In the genomic region with DNA sequence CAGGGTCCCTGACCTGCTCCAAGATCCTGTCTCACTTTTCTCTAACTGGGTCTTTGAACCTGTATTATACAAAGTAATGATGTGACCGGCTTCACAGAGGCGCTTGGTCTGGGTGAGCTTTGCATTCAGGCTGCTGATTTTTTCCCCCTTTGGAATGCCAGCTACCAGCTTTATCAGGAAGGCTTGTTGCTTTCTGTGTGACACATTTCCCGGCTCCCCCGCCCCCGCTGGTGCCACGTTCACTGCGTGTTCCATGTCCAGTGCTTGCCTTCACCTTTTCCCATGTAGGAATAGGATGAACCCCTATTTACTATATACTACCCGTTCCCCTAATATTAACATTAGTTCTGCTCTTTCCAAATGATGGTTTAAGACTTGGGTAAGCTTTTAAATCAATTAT, we compare ENCODE assay signal across 24 mouse cellular contexts. TPM values are rescaled to one million over a fixed set of nuclear protein-coding genes. Genes with fewer than 3 reads are reported as not detected.
DNase-seq lines count a peak whose midpoint lies in the region; ATAC-seq and TF ChIP-seq lines count a peak whose summit lies in the region.
"Had no signal": no experiment of that assay in that cellular context is flagged by ENCODE, and none has a peak within 500 bp of the region (broad histone marks: within the 10 kb centered on the region; RNA-seq: fewer than 3 reads in every experiment).

No protein-coding gene starts in this region.

- H3K36me3 ChIP-seq in heart, embryonic 10.5 days: no peaks in the 10 kb centered on the region
- no peaks in the 10 kb centered on the region for H3K36me3 ChIP-seq in heart, embryonic 11.5 days (ENCODE audit: control insufficient read depth, insufficient read depth, low read length)
- no peaks in the 10 kb centered on the region for H3K36me3 ChIP-seq in heart, postnatal 0 days (replicated peaks; ENCODE audit: control insufficient read depth, insufficient read depth, low read length)
- no peaks in the 10 kb centered on the region for H3K36me3 ChIP-seq in heart, embryonic 12.5 days
- no peaks in the 10 kb centered on the region for H3K36me3 ChIP-seq in kidney, postnatal 0 days (ENCODE audit: insufficient read depth, low read length)
- no peaks in the 10 kb centered on the region for H3K36me3 ChIP-seq in kidney, embryonic 16.5 days (ENCODE audit: insufficient read depth, low read length)
- H3K36me3 ChIP-seq in lung, postnatal 0 days (ENCODE audit: insufficient read depth, low read length): no peaks in the 10 kb centered on the region
- H3K36me3 ChIP-seq: embryonic facial prominence, embryonic 15.5 days; forebrain, embryonic 10.5 days; G1E; hindbrain, embryonic 12.5 days had no signal

- H3K4me3 ChIP-seq in heart, embryonic 10.5 days: no peak overlapping the region
- no peak overlapping the region for H3K4me3 ChIP-seq in heart, embryonic 11.5 days (ENCODE audit: low read depth, low read length)
- no peak overlapping the region for H3K4me3 ChIP-seq in heart, postnatal 0 days (ENCODE audit: low read depth, low read length)
- no peak overlapping the region for H3K4me3 ChIP-seq in heart, embryonic 12.5 days
- no peak overlapping the region for H3K4me3 ChIP-seq in kidney, postnatal 0 days (replicated peaks; ENCODE audit: low read depth, low read length)
- H3K4me3 ChIP-seq in kidney, embryonic 16.5 days (ENCODE audit: low read length): no peak overlapping the region
- H3K4me3 ChIP-seq in lung, postnatal 0 days (ENCODE audit: low read depth, low read length): no peak overlapping the region
- H3K4me3 ChIP-seq: embryonic facial prominence, embryonic 15.5 days; erythroblast, embryonic 14.5 days; forebrain, embryonic 10.5 days; gastrocnemius, adult 2 months; hindbrain, embryonic 12.5 days had no signal

- no peak for ATAC-seq in heart, embryonic 11.5 days (replicated peaks; ENCODE audit: insufficient number of reproducible peaks, low FRiP score, low TSS enrichment)
- peak; percentile 76 for ATAC-seq in heart, postnatal 0 days (ENCODE audit: insufficient read depth, low read depth)
- no peak for ATAC-seq in heart, embryonic 12.5 days (ENCODE audit: insufficient number of reproducible peaks, low FRiP score)
- no peak for ATAC-seq in kidney, postnatal 0 days (replicated peaks; ENCODE audit: low FRiP score, low read depth)
- no peak for ATAC-seq in kidney, embryonic 16.5 days (ENCODE audit: low FRiP score, low TSS enrichment)
- ATAC-seq in lung, postnatal 0 days: 0 out of 2 replicates have a peak, but pooled peaks have one; percentile 35
- ATAC-seq: CD4-positive, CD25-positive, alpha-beta regulatory T cell, adult 4 months; hindbrain, embryonic 16.5 days; inflammation-experienced regulatory T-cells, adult 6 months had no signal

- no peak for TF ChIP-seq CTCF in heart, postnatal 0 days (IDR thresholded peaks at IDR 0.05; ENCODE audit: low read depth)
- TF ChIP-seq CTCF in kidney, postnatal 0 days (IDR thresholded peaks at IDR 0.05; ENCODE audit: low read depth): no peak
- TF ChIP-seq CTCF in lung, postnatal 0 days (IDR thresholded peaks at IDR 0.05): no peak

- no peak overlapping the region for H3K9ac ChIP-seq in heart, embryonic 11.5 days (ENCODE audit: low read depth, low read length)
- no peak overlapping the region for H3K9ac ChIP-seq in heart, postnatal 0 days (replicated peaks; ENCODE audit: low read depth, low read length)
- no peak overlapping the region for H3K9ac ChIP-seq in heart, embryonic 12.5 days
- H3K9ac ChIP-seq in kidney, postnatal 0 days (ENCODE audit: low read depth, low read length): no peak overlapping the region
- no peak overlapping the region for H3K9ac ChIP-seq in kidney, embryonic 16.5 days (replicated peaks; ENCODE audit: low read length)
- no peak overlapping the region for H3K9ac ChIP-seq in lung, postnatal 0 days (replicated peaks; ENCODE audit: low read depth)
- H3K9ac ChIP-seq: embryonic facial prominence, embryonic 15.5 days; hindbrain, embryonic 12.5 days had no signal

- TF ChIP-seq EP300 in heart, postnatal 0 days (IDR thresholded peaks at IDR 0.05; ENCODE audit: low read depth): no peak
- TF ChIP-seq EP300 in lung, postnatal 0 days (IDR thresholded peaks at IDR 0.05): no peak; the same call in none of the 2 replicates

- no peak overlapping the region for H3K4me2 ChIP-seq in heart, embryonic 11.5 days
- no peak overlapping the region for H3K4me2 ChIP-seq in heart, postnatal 0 days (ENCODE audit: low read depth, low read length)
- no peak overlapping the region for H3K4me2 ChIP-seq in heart, embryonic 12.5 days
- no peak overlapping the region for H3K4me2 ChIP-seq in kidney, postnatal 0 days (ENCODE audit: low read length)
- no peak overlapping the region for H3K4me2 ChIP-seq in kidney, embryonic 16.5 days (replicated peaks; ENCODE audit: low read depth, low read length)
- H3K4me2 ChIP-seq in lung, postnatal 0 days (replicated peaks; ENCODE audit: low read depth, low read length): no peak overlapping the region
- H3K4me2 ChIP-seq: embryonic facial prominence, embryonic 15.5 days; hindbrain, embryonic 12.5 days had no signal

- H3K27me3 ChIP-seq in heart, embryonic 10.5 days (ENCODE audit: insufficient read depth, poor library complexity, severe bottlenecking): no peaks in the 10 kb centered on the region
- no peaks in the 10 kb centered on the region for H3K27me3 ChIP-seq in heart, embryonic 11.5 days (ENCODE audit: control insufficient read depth, insufficient read depth, low read length)
- no peaks in the 10 kb centered on the region for H3K27me3 ChIP-seq in heart, postnatal 0 days (ENCODE audit: control insufficient read depth, insufficient read depth, low read length)
- no peaks in the 10 kb centered on the region for H3K27me3 ChIP-seq in heart, embryonic 12.5 days (replicated peaks)
- H3K27me3 ChIP-seq in kidney, postnatal 0 days (ENCODE audit: insufficient read depth, low read length): no peaks in the 10 kb centered on the region
- no peaks in the 10 kb centered on the region for H3K27me3 ChIP-seq in kidney, embryonic 16.5 days (ENCODE audit: insufficient read depth, low read length)
- no peaks in the 10 kb centered on the region for H3K27me3 ChIP-seq in lung, postnatal 0 days (replicated peaks; ENCODE audit: insufficient read depth, low read length)
- H3K27me3 ChIP-seq: embryonic facial prominence, embryonic 15.5 days; hindbrain, embryonic 12.5 days had no signal

- H3K4me1 ChIP-seq in heart, embryonic 10.5 days: 0 out of 2 replicates have a peak, but pooled peaks cover 3% of the 10 kb centered on the region
- H3K4me1 ChIP-seq in heart, embryonic 11.5 days (ENCODE audit: control insufficient read depth, insufficient read depth, low read length): 0 out of 2 replicates have a peak, but pooled peaks cover 4% of the 10 kb centered on the region
- H3K4me1 ChIP-seq in heart, postnatal 0 days (ENCODE audit: control insufficient read depth, insufficient read depth): no peaks in the 10 kb centered on the region
- H3K4me1 ChIP-seq in heart, embryonic 12.5 days (replicated peaks): peaks cover 9% of the 10 kb centered on the region; the same call in 1 of the 2 replicates
- peaks cover 4% of the 10 kb centered on the region; the same call in 1 of the 2 replicates for H3K4me1 ChIP-seq in kidney, postnatal 0 days (replicated peaks; ENCODE audit: insufficient read depth, low read length)
- H3K4me1 ChIP-seq in kidney, embryonic 16.5 days (ENCODE audit: insufficient read depth, low read length): no peaks in the 10 kb centered on the region; the same call in 1 of the 2 replicates
- no peaks in the 10 kb centered on the region for H3K4me1 ChIP-seq in lung, postnatal 0 days (ENCODE audit: insufficient read depth, low read depth, low read length)
- H3K4me1 ChIP-seq: hindbrain, embryonic 12.5 days had no signal

- H3K9me3 ChIP-seq in heart, embryonic 10.5 days: no peaks in the 10 kb centered on the region
- H3K9me3 ChIP-seq in heart, embryonic 11.5 days (replicated peaks; ENCODE audit: control insufficient read depth, low read length): no peaks in the 10 kb centered on the region
- no peaks in the 10 kb centered on the region for H3K9me3 ChIP-seq in heart, postnatal 0 days (replicated peaks; ENCODE audit: control insufficient read depth, low read length)
- no peaks in the 10 kb centered on the region for H3K9me3 ChIP-seq in heart, embryonic 12.5 days (replicated peaks)
- no peaks in the 10 kb centered on the region for H3K9me3 ChIP-seq in kidney, postnatal 0 days (replicated peaks; ENCODE audit: low read length)
- no peaks in the 10 kb centered on the region for H3K9me3 ChIP-seq in kidney, embryonic 16.5 days (ENCODE audit: low read length)
- no peaks in the 10 kb centered on the region for H3K9me3 ChIP-seq in lung, postnatal 0 days (ENCODE audit: low read length)
- H3K9me3 ChIP-seq: embryonic facial prominence, embryonic 15.5 days; forebrain, embryonic 10.5 days; hindbrain, embryonic 12.5 days had no signal

- no peak for DNase-seq in heart, embryonic 10.5 days (ENCODE audit: low spot score)
- DNase-seq in heart, postnatal 0 days (ENCODE audit: low spot score): peak; percentile 37
- no peak for DNase-seq in kidney, postnatal 0 days (ENCODE audit: low spot score)
- DNase-seq in lung, postnatal 0 days (ENCODE audit: low spot score): peak; percentile 11
- no peak for DNase-seq in lung, postnatal 36 days
- DNase-seq: adrenal gland, adult 8-10 months; adrenal gland, postnatal 36 days; B cell, adult 2 months; embryo, embryonic 11 days; gastrocnemius, adult 2 months; gastrocnemius, postnatal 25 days had no signal

- H3K27ac ChIP-seq in heart, embryonic 10.5 days: 0 out of 2 replicates have a peak overlapping the region, but pooled peaks have one; percentile 7
- H3K27ac ChIP-seq in heart, embryonic 11.5 days (ENCODE audit: low read depth, low read length): no peak overlapping the region
- peak overlapping the region; percentile 38 for H3K27ac ChIP-seq in heart, postnatal 0 days (ENCODE audit: low read depth)
- H3K27ac ChIP-seq in heart, embryonic 12.5 days (ENCODE audit: poor library complexity, severe bottlenecking): no peak overlapping the region
- H3K27ac ChIP-seq in kidney, postnatal 0 days: peak overlapping the region; percentile 48; the same call in 1 of the 2 replicates
- no peak overlapping the region; the same call in 1 of the 2 replicates for H3K27ac ChIP-seq in kidney, embryonic 16.5 days (ENCODE audit: low read length)
- no peak overlapping the region for H3K27ac ChIP-seq in lung, postnatal 0 days (ENCODE audit: low read length)
- H3K27ac ChIP-seq: embryonic facial prominence, embryonic 15.5 days; forebrain, embryonic 10.5 days; gastrocnemius, adult 2 months; hindbrain, embryonic 12.5 days had no signal

- 66% methylated on average over 8 of the region's 8 CpGs for WGBS in heart, embryonic 10.5 days
- WGBS in heart, embryonic 11.5 days (ENCODE audit: insufficient replicate concordance): 70% methylated on average over 8 of the region's 8 CpGs
- WGBS in heart, postnatal 0 days: 42% methylated on average over 8 of the region's 8 CpGs
- WGBS in heart, embryonic 12.5 days: 67% methylated on average over 8 of the region's 8 CpGs
- WGBS in kidney, postnatal 0 days: 87% methylated on average over 8 of the region's 8 CpGs
- 89% methylated on average over 8 of the region's 8 CpGs for WGBS in kidney, embryonic 16.5 days
- 69% methylated on average over 8 of the region's 8 CpGs for WGBS in lung, postnatal 0 days

RNA-seq across cellular contexts. Expression of a gene that starts 27.4 kb away (rescaled TPM):
- 1.1 and 2.0 TPM in 2 replicates for polyA plus RNA-seq in heart, embryonic 10.5 days (2016; fragmentation: Nextera tagmentation; extraction: Ambion mirVana)
- polyA plus RNA-seq in heart, embryonic 11.5 days (2014; fragmentation: Nextera tagmentation; extraction: Ambion mirVana): 1.9 and 2.1 TPM in 2 replicates
- 3.2 and 40.5 TPM in 2 replicates for total RNA-seq in heart, postnatal 0 days (2014; rRNA removed; ENCODE audit: low replicate concordance)
- polyA plus RNA-seq in heart, postnatal 0 days (2015; fragmentation: Nextera tagmentation; extraction: Ambion mirVana): 1.7 and 2.0 TPM in 2 replicates
- polyA plus RNA-seq in heart, embryonic 12.5 days (2016; fragmentation: Nextera tagmentation; extraction: Ambion mirVana): 1.4 and 2.5 TPM in 2 replicates
- 0.73 and 1.3 TPM in 2 replicates for polyA plus RNA-seq in kidney, postnatal 0 days (2015; fragmentation: Nextera tagmentation; extraction: Ambion mirVana)
- polyA plus RNA-seq in kidney, embryonic 16.5 days (2015; fragmentation: Nextera tagmentation; extraction: Ambion mirVana): 1.6 and 2.2 TPM in 2 replicates
- 1.5 and 3.0 TPM in 2 replicates for polyA plus RNA-seq in lung, postnatal 0 days (2015; fragmentation: Nextera tagmentation; extraction: Ambion mirVana)
- total RNA-seq: common myeloid progenitor, adult 5-6 weeks; gastrocnemius, adult 2 months; granulocyte monocyte progenitor cell, adult 5-6 weeks had no signal
- polyA plus RNA-seq: CD4-positive, CD25-positive, alpha-beta regulatory T cell, adult 4 months; erythroblast, embryonic 14.5 days; G1E; inflammation-experienced regulatory T-cells, adult 6 months had no signal

Comparison
In these comparisons a context has a peak if more than half of its experiments do, and no peak if none do; other contexts are left out.
1. DNase-seq: peak in heart, postnatal 0 days (single experiment) and lung, postnatal 0 days (single experiment); none in heart, embryonic 10.5 days (single experiment), kidney, postnatal 0 days (single experiment) and lung, postnatal 36 days (single experiment).
2. H3K27ac ChIP-seq: peak in heart, embryonic 10.5 days (single experiment), heart, postnatal 0 days (single experiment) and kidney, postnatal 0 days (single experiment); none in heart, embryonic 11.5 days (single experiment), heart, embryonic 12.5 days (single experiment), kidney, embryonic 16.5 days (single experiment) and lung, postnatal 0 days (single experiment).
3. ATAC-seq: peak in heart, postnatal 0 days (single experiment) and lung, postnatal 0 days (single experiment); none in heart, embryonic 11.5 days (single experiment), heart, embryonic 12.5 days (single experiment), kidney, postnatal 0 days (single experiment) and kidney, embryonic 16.5 days (single experiment).